9 mouse cellular contexts compared by ENCODE assay signal in the genomic region with DNA sequence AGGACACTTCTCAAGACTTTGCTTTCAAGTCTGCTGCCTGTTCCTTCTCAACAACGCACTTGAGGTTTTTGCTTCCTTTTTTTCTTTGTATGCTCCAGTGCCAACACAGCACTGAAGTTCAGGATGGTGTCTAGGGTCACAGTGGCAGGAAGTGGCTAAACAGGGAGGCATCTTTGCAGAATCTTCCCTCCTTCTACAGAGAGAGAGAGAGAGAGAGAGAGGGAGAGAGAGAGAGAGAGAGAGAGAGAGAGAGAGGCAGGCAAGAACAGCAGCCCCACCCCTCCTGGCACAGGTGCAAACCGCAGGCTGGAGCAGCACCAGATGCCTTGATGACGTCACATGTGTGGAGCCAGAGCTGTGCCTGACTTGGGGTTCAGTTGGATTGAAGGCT.
DNase-seq lines count a peak whose midpoint lies in the region; ATAC-seq lines count a peak whose summit lies in the region.
"Had no signal": no experiment of that assay in that cellular context is flagged by ENCODE, and none has a peak within 500 bp of the region (broad histone marks: within the 10 kb centered on the region; RNA-seq: fewer than 3 reads in every experiment).

No protein-coding gene starts in this region.

- H3K27ac ChIP-seq in forebrain, embryonic 13.5 days: no peak overlapping the region
- H3K27ac ChIP-seq in forebrain, embryonic 11.5 days (ENCODE audit: low read depth, low read length): no peak overlapping the region
- no peak overlapping the region for H3K27ac ChIP-seq in hindbrain, embryonic 16.5 days (ENCODE audit: low read depth, low read length)
- H3K27ac ChIP-seq: hindbrain, embryonic 15.5 days had no signal

- no peak for DNase-seq in forebrain, embryonic 11.5 days (ENCODE audit: low spot score)
- peak; percentile 55 to 60 for DNase-seq in adrenal gland, adult 18-20 months (ENCODE audit: low spot score in 2 of 2)
- peak; percentile 89 for DNase-seq in gastrocnemius, postnatal 25 days
- DNase-seq in left cerebral cortex, postnatal 14 days (ENCODE audit: low spot score in 2 of 2): peak; percentile 39 to 70
- DNase-seq in thymus, postnatal 4 days: peak; percentile 65

- ATAC-seq in forebrain, embryonic 13.5 days: peak; percentile 58; the same call in 1 of the 2 replicates
- no peak for ATAC-seq in forebrain, embryonic 11.5 days (replicated peaks; ENCODE audit: low FRiP score)
- ATAC-seq in hindbrain, embryonic 16.5 days: 0 out of 2 replicates have a peak, but pooled peaks have one; percentile 67
- ATAC-seq in megakaryocyte progenitor cell, adult 5-6 weeks (replicated peaks; ENCODE audit: poor library complexity): peak; percentile 82

- H3K27me3 ChIP-seq in forebrain, embryonic 13.5 days: 0 out of 2 replicates have a peak, but pooled peaks cover 2% of the 10 kb centered on the region
- H3K27me3 ChIP-seq in forebrain, embryonic 11.5 days (ENCODE audit: control insufficient read depth, insufficient read depth, low read length): no peaks in the 10 kb centered on the region; the same call in 1 of the 2 replicates
- H3K27me3 ChIP-seq in hindbrain, embryonic 16.5 days (replicated peaks; ENCODE audit: control insufficient read depth, insufficient read depth, low read length): no peaks in the 10 kb centered on the region
- H3K27me3 ChIP-seq: hindbrain, embryonic 15.5 days had no signal

- intact Hi-C loops in left cerebral cortex, postnatal 14 days (cut with DNase I): no loop called here

- 22% methylated on average over 3 of the region's 3 CpGs for WGBS in forebrain, embryonic 13.5 days
- WGBS in forebrain, embryonic 11.5 days: 29% methylated on average over 3 of the region's 3 CpGs
- 34% methylated on average over 3 of the region's 3 CpGs for WGBS in hindbrain, embryonic 16.5 days

- no peaks in the 10 kb centered on the region for H3K36me3 ChIP-seq in forebrain, embryonic 13.5 days (ENCODE audit: poor library complexity, severe bottlenecking)
- no peaks in the 10 kb centered on the region for H3K36me3 ChIP-seq in forebrain, embryonic 11.5 days (ENCODE audit: control insufficient read depth, insufficient read depth, low read length)
- no peaks in the 10 kb centered on the region for H3K36me3 ChIP-seq in hindbrain, embryonic 16.5 days (ENCODE audit: control insufficient read depth, insufficient read depth, low read length)
- H3K36me3 ChIP-seq: hindbrain, embryonic 15.5 days had no signal

- no peak overlapping the region for H3K4me2 ChIP-seq in forebrain, embryonic 13.5 days
- H3K4me2 ChIP-seq in forebrain, embryonic 11.5 days (ENCODE audit: low read depth, low read length, severe bottlenecking): no peak overlapping the region
- H3K4me2 ChIP-seq in hindbrain, embryonic 16.5 days (ENCODE audit: low read length): no peak overlapping the region
- H3K4me2 ChIP-seq: hindbrain, embryonic 15.5 days had no signal

- H3K4me3 ChIP-seq in forebrain, embryonic 13.5 days: no peak overlapping the region
- H3K4me3 ChIP-seq in forebrain, embryonic 11.5 days (ENCODE audit: low read depth, low read length): no peak overlapping the region
- H3K4me3 ChIP-seq in hindbrain, embryonic 16.5 days (ENCODE audit: low read length): no peak overlapping the region
- H3K4me3 ChIP-seq: hindbrain, embryonic 15.5 days had no signal

- H3K4me1 ChIP-seq in forebrain, embryonic 13.5 days: peaks cover 12% of the 10 kb centered on the region
- H3K4me1 ChIP-seq in forebrain, embryonic 11.5 days (replicated peaks; ENCODE audit: control insufficient read depth, insufficient read depth, low read length): no peaks in the 10 kb centered on the region; the same call in 1 of the 2 replicates
- H3K4me1 ChIP-seq in hindbrain, embryonic 16.5 days (ENCODE audit: control insufficient read depth, insufficient read depth, low read depth, low read length): peaks cover 10% of the 10 kb centered on the region

- no peak overlapping the region for H3K9ac ChIP-seq in forebrain, embryonic 13.5 days
- H3K9ac ChIP-seq in forebrain, embryonic 11.5 days (ENCODE audit: low read length): no peak overlapping the region
- no peak overlapping the region for H3K9ac ChIP-seq in hindbrain, embryonic 16.5 days (ENCODE audit: low read depth, low read length)
- H3K9ac ChIP-seq: hindbrain, embryonic 15.5 days had no signal

- no peaks in the 10 kb centered on the region for H3K9me3 ChIP-seq in forebrain, embryonic 13.5 days (replicated peaks)
- H3K9me3 ChIP-seq in forebrain, embryonic 11.5 days (ENCODE audit: control insufficient read depth, low read length): no peaks in the 10 kb centered on the region
- H3K9me3 ChIP-seq in hindbrain, embryonic 16.5 days (ENCODE audit: control insufficient read depth, low read length): no peaks in the 10 kb centered on the region
- H3K9me3 ChIP-seq: hindbrain, embryonic 15.5 days had no signal
